Mouse (Mus musculus): ENCODE measurements around the gene Pbld2. TPM values are rescaled to one million over a fixed set of nuclear protein-coding genes. Genes with fewer than 3 reads are reported as not detected.

The Pbld2 gene
- polyA plus RNA-seq, 1 experiment from 2014 or later, result 0.46 TPM

- Histone ChIP-seq H3K9me3 (ENCODE audit: control insufficient read depth, low read length) (no peaks in the 10 kb centered on the region), H3K9ac (no peak overlapping the region), H3K4me1 (replicated peaks; ENCODE audit: control insufficient read depth, insufficient read depth, low read length) (no peaks in the 10 kb centered on the region), H3K36me3 (replicated peaks; ENCODE audit: control insufficient read depth, insufficient read depth) (peaks cover 97% of the 10 kb centered on the region), H3K27me3 (ENCODE audit: control insufficient read depth, insufficient read depth, low read length) (no peaks in the 10 kb centered on the region), H3K4me2 (replicated peaks) (no peak overlapping the region), H3K27ac (no peak overlapping the region), H3K4me3 (replicated peaks; ENCODE audit: low read length) (no peak overlapping the region)
- DNase-seq (ENCODE audit: low spot score) (no peak), ATAC-seq (ENCODE audit: low FRiP score) (no peak)
- 86% methylated on average over 9 of the region's 9 CpGs for WGBS
Observed at GRCm38 (mm10) chr10:63003252-63003651, 20.9 kb upstream of the Pbld2 start.

GRCm38 (mm10) chr10:63004556-63004955, 19.6 kb upstream of the Pbld2 start:
- Histone ChIP-seq H3K4me1 (replicated peaks; ENCODE audit: control insufficient read depth, insufficient read depth, low read length) (no peaks in the 10 kb centered on the region), H3K9me3 (ENCODE audit: control insufficient read depth, low read length) (no peaks in the 10 kb centered on the region), H3K4me2 (replicated peaks) (no peak overlapping the region), H3K36me3 (replicated peaks; ENCODE audit: control insufficient read depth, insufficient read depth) (peaks cover 97% of the 10 kb centered on the region), H3K9ac (no peak overlapping the region), H3K4me3 (replicated peaks; ENCODE audit: low read length) (no peak overlapping the region), H3K27ac (no peak overlapping the region), H3K27me3 (ENCODE audit: control insufficient read depth, insufficient read depth, low read length) (no peaks in the 10 kb centered on the region)
- ATAC-seq (ENCODE audit: low FRiP score) (no peak), DNase-seq (ENCODE audit: low spot score) (no peak)
- WGBS, result 92% methylated on average over 9 of the region's 9 CpGs

- no peak overlapping the region for H3K4me2 ChIP-seq (replicated peaks)
- 75% methylated on average over 3 of the region's 3 CpGs for WGBS
- no peaks in the 10 kb centered on the region for H3K27me3 ChIP-seq (ENCODE audit: control insufficient read depth, insufficient read depth, low read length)
- H3K27ac ChIP-seq, result no peak overlapping the region
- H3K4me3 ChIP-seq (replicated peaks; ENCODE audit: low read length), result no peak overlapping the region
- no peak for DNase-seq (ENCODE audit: low spot score)
- H3K9me3 ChIP-seq (ENCODE audit: control insufficient read depth, low read length), result no peaks in the 10 kb centered on the region
- peaks cover 96% of the 10 kb centered on the region for H3K36me3 ChIP-seq (replicated peaks; ENCODE audit: control insufficient read depth, insufficient read depth)
- H3K4me1 ChIP-seq (replicated peaks; ENCODE audit: control insufficient read depth, insufficient read depth, low read length), result no peaks in the 10 kb centered on the region
- H3K9ac ChIP-seq, result no peak overlapping the region
- ATAC-seq (ENCODE audit: low FRiP score), result no peak
Observed at GRCm38 (mm10) chr10:63008193-63008592, 15.9 kb upstream of the Pbld2 start.

GRCm38 (mm10) chr10:63010268-63010667, 13.8 kb upstream of the Pbld2 start:
- no peak for DNase-seq (ENCODE audit: low spot score)
- H3K4me2 ChIP-seq (replicated peaks), result no peak overlapping the region
- no peak overlapping the region for H3K4me3 ChIP-seq (replicated peaks; ENCODE audit: low read length)
- H3K9me3 ChIP-seq (ENCODE audit: control insufficient read depth, low read length), result no peaks in the 10 kb centered on the region
- ATAC-seq (ENCODE audit: low FRiP score), result no peak
- H3K27me3 ChIP-seq (ENCODE audit: control insufficient read depth, insufficient read depth, low read length), result no peaks in the 10 kb centered on the region
- WGBS, result 92% methylated on average over 4 of the region's 4 CpGs
- no peaks in the 10 kb centered on the region for H3K4me1 ChIP-seq (replicated peaks; ENCODE audit: control insufficient read depth, insufficient read depth, low read length)
- H3K36me3 ChIP-seq (replicated peaks; ENCODE audit: control insufficient read depth, insufficient read depth), result peaks cover 96% of the 10 kb centered on the region
- H3K9ac ChIP-seq, result no peak overlapping the region
- H3K27ac ChIP-seq, result no peak overlapping the region

- WGBS, result 90% methylated on average over 6 of the region's 6 CpGs
- Histone ChIP-seq H3K4me2 (replicated peaks) (no peak overlapping the region), H3K4me3 (replicated peaks; ENCODE audit: low read length) (no peak overlapping the region), H3K9me3 (ENCODE audit: control insufficient read depth, low read length) (no peaks in the 10 kb centered on the region), H3K36me3 (replicated peaks; ENCODE audit: control insufficient read depth, insufficient read depth) (peaks cover 97% of the 10 kb centered on the region), H3K27ac (no peak overlapping the region), H3K9ac (no peak overlapping the region), H3K27me3 (ENCODE audit: control insufficient read depth, insufficient read depth, low read length) (no peaks in the 10 kb centered on the region), H3K4me1 (replicated peaks; ENCODE audit: control insufficient read depth, insufficient read depth, low read length) (no peaks in the 10 kb centered on the region)
- DNase-seq (ENCODE audit: low spot score), result no peak
- no peak for ATAC-seq (ENCODE audit: low FRiP score)
Observed at GRCm38 (mm10) chr10:63011556-63011955, 12.6 kb upstream of the Pbld2 start.

GRCm38 (mm10) chr10:63013476-63013875, 10.6 kb upstream of the Pbld2 start:
- Histone ChIP-seq H3K9me3 (ENCODE audit: control insufficient read depth, low read length) (no peaks in the 10 kb centered on the region), H3K9ac (no peak overlapping the region), H3K27me3 (ENCODE audit: control insufficient read depth, insufficient read depth, low read length) (no peaks in the 10 kb centered on the region), H3K4me1 (replicated peaks; ENCODE audit: control insufficient read depth, insufficient read depth, low read length) (peaks cover under 1% of the 10 kb centered on the region; the same call in 1 of the 2 replicates), H3K36me3 (replicated peaks; ENCODE audit: control insufficient read depth, insufficient read depth) (peaks cover 93% of the 10 kb centered on the region), H3K27ac (no peak overlapping the region), H3K4me3 (replicated peaks; ENCODE audit: low read length) (no peak overlapping the region), H3K4me2 (replicated peaks) (no peak overlapping the region)
- ATAC-seq (ENCODE audit: low FRiP score) (no peak), DNase-seq (ENCODE audit: low spot score) (no peak)
- WGBS, result 84% methylated on average over 3 of the region's 3 CpGs

GRCm38 (mm10) chr10:63014168-63014567, 9.9 kb upstream of the Pbld2 start:
- H3K4me2 ChIP-seq (replicated peaks), result no peak overlapping the region
- DNase-seq (ENCODE audit: low spot score) (no peak), ATAC-seq (ENCODE audit: low FRiP score) (no peak)
- H3K4me1 ChIP-seq (replicated peaks; ENCODE audit: control insufficient read depth, insufficient read depth, low read length), result peaks cover 7% of the 10 kb centered on the region
- H3K4me3 ChIP-seq (replicated peaks; ENCODE audit: low read length), result no peak overlapping the region
- no peaks in the 10 kb centered on the region for H3K9me3 ChIP-seq (ENCODE audit: control insufficient read depth, low read length)
- H3K27me3 ChIP-seq (ENCODE audit: control insufficient read depth, insufficient read depth, low read length), result no peaks in the 10 kb centered on the region
- no peak overlapping the region for H3K27ac ChIP-seq
- H3K9ac ChIP-seq, result no peak overlapping the region
- H3K36me3 ChIP-seq (replicated peaks; ENCODE audit: control insufficient read depth, insufficient read depth), result peaks cover 87% of the 10 kb centered on the region
- 89% methylated on average over 9 of the region's 9 CpGs for WGBS

- DNase-seq (ENCODE audit: low spot score) (no peak), ATAC-seq (ENCODE audit: low FRiP score) (no peak)
- H3K9ac ChIP-seq, result no peak overlapping the region
- H3K27me3 ChIP-seq (ENCODE audit: control insufficient read depth, insufficient read depth, low read length), result no peaks in the 10 kb centered on the region
- no peaks in the 10 kb centered on the region for H3K9me3 ChIP-seq (ENCODE audit: control insufficient read depth, low read length)
- H3K4me2 ChIP-seq (replicated peaks), result peak overlapping the region; percentile 62; the same call in 1 of the 2 replicates
- no peak overlapping the region for H3K4me3 ChIP-seq (replicated peaks; ENCODE audit: low read length)
- H3K36me3 ChIP-seq (replicated peaks; ENCODE audit: control insufficient read depth, insufficient read depth), result peaks cover 38% of the 10 kb centered on the region
- WGBS, result 80% methylated on average over 6 of the region's 6 CpGs
- H3K27ac ChIP-seq, result no peak overlapping the region
- H3K4me1 ChIP-seq (replicated peaks; ENCODE audit: control insufficient read depth, insufficient read depth, low read length), result peaks cover 33% of the 10 kb centered on the region
Observed at GRCm38 (mm10) chr10:63019304-63019703, 4.8 kb upstream of the Pbld2 start.

GRCm38 (mm10) chr10:63021702-63022101, 2.4 kb upstream of the Pbld2 start:
- H3K4me1 ChIP-seq (replicated peaks; ENCODE audit: control insufficient read depth, insufficient read depth, low read length), result peaks cover 50% of the 10 kb centered on the region
- peaks cover 14% of the 10 kb centered on the region for H3K36me3 ChIP-seq (replicated peaks; ENCODE audit: control insufficient read depth, insufficient read depth)
- H3K4me3 ChIP-seq (replicated peaks; ENCODE audit: low read length), result peak overlapping the region; percentile 93
- H3K27ac ChIP-seq, result no peak overlapping the region; the same call in 1 of the 2 replicates
- H3K9me3 ChIP-seq (ENCODE audit: control insufficient read depth, low read length), result no peaks in the 10 kb centered on the region
- H3K9ac ChIP-seq, result peak overlapping the region; percentile 99
- peak overlapping the region; percentile 62 for H3K4me2 ChIP-seq (replicated peaks)
- 40% methylated on average over 4 of the region's 4 CpGs for WGBS
- ATAC-seq (ENCODE audit: low FRiP score) (no peak), DNase-seq (ENCODE audit: low spot score) (no peak)
- no peaks in the 10 kb centered on the region for H3K27me3 ChIP-seq (ENCODE audit: control insufficient read depth, insufficient read depth, low read length)

- Histone ChIP-seq H3K4me2 (replicated peaks) (peak overlapping the region; percentile 62), H3K36me3 (replicated peaks; ENCODE audit: control insufficient read depth, insufficient read depth) (peaks cover 5% of the 10 kb centered on the region), H3K4me1 (replicated peaks; ENCODE audit: control insufficient read depth, insufficient read depth, low read length) (peaks cover 58% of the 10 kb centered on the region), H3K27ac (peak overlapping the region; percentile 99), H3K9ac (peak overlapping the region; percentile 99), H3K4me3 (replicated peaks; ENCODE audit: low read length) (peak overlapping the region; percentile 93), H3K9me3 (ENCODE audit: control insufficient read depth, low read length) (no peaks in the 10 kb centered on the region), H3K27me3 (ENCODE audit: control insufficient read depth, insufficient read depth, low read length) (no peaks in the 10 kb centered on the region)
- WGBS, result under 1% methylated on average over 27 of the region's 27 CpGs
- ATAC-seq (ENCODE audit: low FRiP score), result no peak
- no peak for DNase-seq (ENCODE audit: low spot score)
Observed at GRCm38 (mm10) chr10:63022541-63023120, 1.5 kb upstream of the Pbld2 start.
